Mouse (Mus musculus) adrenal gland, adult 18-20 months (tissue): ENCODE measurements around the gene Zfp575. TPM values are rescaled to one million over a fixed set of nuclear protein-coding genes. Genes with fewer than 3 reads are reported as not detected.
A peak's percentile ranks its signal among the peaks of the same experiment; 100 is the strongest.
"Not testable (repeated sequence)": the region's sequence is repeated elsewhere in the genome, so short reads cannot be mapped to it uniquely, and the experiment has no call there.

Experiments
- DNase-seq, 2 experiments: peaks; one replicate each; pipeline ENCODE4 v3.0.0; 2021 to 2022; ENCODE audit warnings: low spot score in 2 of 2
- long read RNA-seq, 2 experiments: library from polyadenylated mRNA; stranded (forward); transcript quantifications; one replicate each; pipeline ENCODE4 v2.0.0; 2021
- total RNA-seq, 2 experiments: library from RNA; stranded (reverse); gene quantifications; 1 replicate in 1 of 2; 2 replicates in 1 of 2; pipeline ENCODE4 v1.2.3; 2021

Zfp575 gene
- under 1 TPM; 0.32 to 0.46 TPM for total RNA-seq
- long read RNA-seq, experiment 1 = 0 reads
- long read RNA-seq, experiment 2 = 0 reads

GRCm38 (mm10) chr7:24587330-24588105 lies at the start of gene Zfp575, which contains the start of gene Ethe1:
Gene Zfp575 (minus strand): TSS chr7:24587641.
Gene Ethe1 (plus strand): TSS chr7:24587543.
- no peak for DNase-seq

GRCm38 (mm10) chr7:24637046-24637445 lies 49.6 kb upstream of the Zfp575 start:
- no peak for DNase-seq

- DNase-seq = no peak
These were observed 48.8 kb upstream of the Zfp575 start, which contains the start of gene Lypd3 for GRCm38 (mm10) chr7:24636264-24636663. Gene Lypd3 (plus strand): TSS chr7:24636550.

GRCm38 (mm10) chr7:24630116-24630880 lies 42.9 kb upstream of the Zfp575 start:
- DNase-seq = no peak

GRCm38 (mm10) chr7:24629672-24630071 lies 42.2 kb upstream of the Zfp575 start:
- peak in 1 of 2 experiments; percentile 43 for DNase-seq

- peak; percentile 78 to 81 for DNase-seq
These were observed 41.5 kb upstream of the Zfp575 start for GRCm38 (mm10) chr7:24628685-24629610.

GRCm38 (mm10) chr7:24622967-24623366 lies 35.5 kb upstream of the Zfp575 start:
- DNase-seq = no peak

- no peak for DNase-seq
These were observed 33.8 kb upstream of the Zfp575 start for GRCm38 (mm10) chr7:24621193-24621592.

GRCm38 (mm10) chr7:24619671-24620397 lies 32.4 kb upstream of the Zfp575 start:
- no peak for DNase-seq

GRCm38 (mm10) chr7:24618374-24618773 lies 30.9 kb upstream of the Zfp575 start:
- DNase-seq = not testable (repeated sequence)

GRCm38 (mm10) chr7:24617763-24618162 lies 30.3 kb upstream of the Zfp575 start:
- no peak for DNase-seq

GRCm38 (mm10) chr7:24614816-24615215 lies 27.4 kb upstream of the Zfp575 start:
- DNase-seq = no peak

GRCm38 (mm10) chr7:24612308-24612910 lies 25.0 kb upstream of the Zfp575 start:
- no peak for DNase-seq

- DNase-seq = no peak
These were observed 24.3 kb upstream of the Zfp575 start for GRCm38 (mm10) chr7:24611709-24612108.

- peak; percentile 93 to 94 for DNase-seq
These were observed 23.5 kb upstream of the Zfp575 start for GRCm38 (mm10) chr7:24610879-24611494.

- peak in 1 of 2 experiments; percentile 27 for DNase-seq
These were observed 22.9 kb upstream of the Zfp575 start, which contains the start of gene Phldb3 for GRCm38 (mm10) chr7:24610144-24610878. Gene Phldb3 (plus strand): TSS chr7:24610763.

GRCm38 (mm10) chr7:24608561-24608960 lies 21.1 kb upstream of the Zfp575 start:
- no peak for DNase-seq

GRCm38 (mm10) chr7:24608017-24608416 lies 20.6 kb upstream of the Zfp575 start:
- DNase-seq = no peak
